Mouse (Mus musculus) neural tube, embryonic 10.5 days (tissue): ENCODE measurements around the gene Sf3b3.

Experiments used
- DNase-seq: peaks from one replicate; pipeline ENCODE4 v3.0.0-alpha.2; 2017; ENCODE audit warnings: low spot score; ENCODE audit errors: extremely low spot score

Sf3b3 gene

DNA sequence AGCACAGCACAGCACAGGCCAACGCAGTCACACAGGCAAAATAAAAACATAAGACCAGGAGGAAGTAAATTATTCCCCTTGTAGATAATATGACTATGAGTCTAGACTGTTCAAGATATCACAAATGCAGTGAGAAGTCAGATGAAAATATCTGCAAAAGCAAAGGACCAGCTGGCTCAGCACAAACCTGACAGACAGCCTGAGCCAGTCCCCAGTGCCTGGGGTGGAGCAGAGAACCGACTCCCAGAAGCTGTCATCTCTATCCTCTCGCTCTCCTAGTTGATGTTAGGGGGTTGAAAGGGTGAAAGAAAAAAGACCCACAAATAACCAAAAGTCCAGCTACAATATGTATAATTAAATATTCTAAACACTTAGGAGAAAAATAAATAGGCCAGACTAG lies 70.9 kb downstream of the Sf3b3 start:
- no peak for DNase-seq

DNA sequence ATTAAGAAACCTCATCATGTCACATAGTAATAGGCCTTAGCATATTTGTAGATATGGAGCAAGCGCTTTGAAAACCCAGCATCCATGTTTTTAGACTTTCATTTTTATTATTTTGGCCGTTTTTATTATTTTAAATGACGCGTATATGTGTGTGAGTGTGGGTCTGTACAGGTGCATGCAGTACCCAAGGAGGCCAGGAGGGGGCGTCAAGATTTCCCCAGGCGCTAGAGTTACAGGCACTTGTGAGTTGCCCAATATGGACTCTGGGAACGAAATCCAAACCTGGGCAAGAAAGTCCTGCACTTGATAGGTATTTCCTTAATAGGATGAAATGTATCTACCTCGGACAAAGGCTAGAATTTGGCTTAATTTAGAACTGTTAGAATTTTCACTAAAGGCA lies 71.3 kb downstream of the Sf3b3 start:
- DNase-seq: no peak

DNA sequence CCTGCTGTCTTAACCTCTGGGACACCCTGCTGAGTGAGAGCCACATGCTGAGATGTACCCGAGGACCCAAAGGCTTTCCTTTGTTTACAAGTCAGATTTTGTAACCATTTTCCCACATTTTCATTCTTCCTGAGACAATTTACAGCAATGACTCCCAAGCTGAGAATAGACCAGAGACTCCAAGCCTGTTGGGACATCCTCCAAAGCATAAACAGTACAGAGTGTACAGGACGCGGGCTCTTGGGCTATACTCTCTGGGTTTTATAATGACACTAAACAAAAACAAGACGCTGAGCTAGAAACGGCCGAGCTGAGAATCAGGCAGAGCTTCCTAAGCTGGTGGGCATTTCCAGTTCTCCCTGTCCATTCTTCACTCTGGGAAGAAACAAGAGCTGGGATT lies 71.9 kb downstream of the Sf3b3 start:
- DNase-seq: no peak

DNA sequence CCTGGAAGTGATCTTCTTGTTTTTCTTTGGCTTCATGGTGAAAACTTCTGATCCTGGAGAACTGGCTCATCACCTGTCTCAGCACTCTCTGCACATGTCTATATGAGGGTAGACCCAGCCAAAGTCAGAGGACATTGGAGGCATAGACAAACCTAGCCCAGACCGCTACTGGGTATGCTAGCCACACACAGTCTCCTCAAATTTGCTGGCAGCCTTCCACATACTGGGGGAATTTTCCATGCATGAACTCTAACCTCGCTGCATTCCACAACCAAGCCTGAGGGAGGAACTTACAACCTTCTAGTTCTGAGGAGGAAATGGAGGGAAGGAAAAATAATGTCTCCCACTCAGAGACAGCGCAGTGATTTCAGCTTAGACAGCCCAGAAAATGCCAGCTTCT lies 72.5 kb downstream of the Sf3b3 start:
- DNase-seq: no peak

DNA sequence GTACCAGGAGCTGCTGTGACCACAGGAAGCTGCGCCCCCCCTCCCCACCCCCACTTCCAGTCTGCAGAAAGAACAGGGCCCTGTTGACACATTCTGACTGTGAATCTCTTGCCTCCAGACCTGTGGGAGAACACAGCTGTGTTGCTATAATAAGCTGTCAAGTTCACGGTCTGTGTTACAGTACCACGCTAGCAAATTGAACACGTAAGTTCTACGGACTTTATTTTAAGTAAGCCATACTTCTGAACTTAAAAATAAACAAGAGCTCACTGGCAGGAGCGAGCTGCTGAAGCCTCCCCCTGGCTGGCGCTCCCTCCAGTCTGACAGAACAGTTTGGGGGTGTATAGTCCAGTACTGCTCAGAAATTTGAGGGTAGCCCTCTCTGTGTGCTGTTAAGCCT lies 74.1 kb downstream of the Sf3b3 start:
- no peak for DNase-seq

DNA sequence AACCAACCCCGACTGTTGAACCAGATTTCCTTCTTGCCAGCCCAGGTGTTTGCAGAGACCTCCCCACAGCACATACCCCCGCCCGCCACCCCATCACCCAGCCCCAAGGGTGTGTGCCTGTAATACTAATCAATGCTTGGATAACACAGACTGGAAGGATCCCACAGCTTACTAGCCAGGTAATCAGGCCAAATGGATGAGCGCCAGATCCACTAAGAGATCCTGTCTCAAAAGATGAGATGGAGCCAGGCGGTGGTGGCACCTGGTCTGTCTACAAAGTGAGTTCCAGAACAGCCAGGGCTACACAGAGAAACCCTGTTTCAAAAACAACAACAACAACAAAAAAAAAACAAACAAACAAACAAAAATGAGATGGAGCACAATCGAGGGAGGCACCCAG lies 79.3 kb downstream of the Sf3b3 start:
- DNase-seq: no peak

DNA sequence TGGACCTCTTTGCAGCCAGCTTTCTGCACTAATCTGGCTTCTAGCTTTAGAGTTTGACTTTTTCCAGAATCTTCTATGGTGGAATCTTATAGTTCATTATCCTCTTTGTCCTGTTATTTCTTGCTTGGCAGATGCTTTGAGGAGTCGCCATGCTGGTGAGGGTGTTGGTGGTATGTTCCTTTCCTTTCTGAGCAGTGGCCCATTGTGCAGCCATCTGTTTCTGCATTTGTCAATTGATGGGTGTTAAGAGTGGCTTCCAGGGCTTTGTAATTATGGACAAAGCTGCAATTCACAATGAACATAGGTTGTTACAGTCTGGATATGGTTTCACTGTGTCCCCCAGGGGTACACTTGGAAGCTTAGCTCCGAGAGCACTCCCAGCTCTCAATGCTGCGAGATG lies 81.9 kb downstream of the Sf3b3 start:
- no peak for DNase-seq

DNA sequence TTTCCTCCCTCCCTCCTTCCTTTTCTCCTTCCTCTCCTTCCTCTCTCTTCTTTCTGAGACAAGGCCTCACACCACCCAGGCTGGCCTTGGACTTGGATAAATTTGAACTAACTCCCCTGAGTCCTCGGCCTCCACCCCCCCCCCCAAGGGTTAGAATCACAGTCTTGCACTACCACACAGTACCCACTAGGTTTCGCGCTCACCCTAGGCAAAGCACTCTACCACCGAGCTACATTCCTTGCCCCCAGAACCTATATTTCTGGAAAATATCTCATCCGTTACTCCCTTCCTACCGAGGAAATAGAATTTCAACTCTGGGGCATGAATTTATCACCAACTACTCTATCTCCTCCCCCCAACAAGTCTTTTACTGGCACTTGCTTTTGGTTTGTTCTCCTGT lies 84.6 kb downstream of the Sf3b3 start:
- no peak for DNase-seq

DNA sequence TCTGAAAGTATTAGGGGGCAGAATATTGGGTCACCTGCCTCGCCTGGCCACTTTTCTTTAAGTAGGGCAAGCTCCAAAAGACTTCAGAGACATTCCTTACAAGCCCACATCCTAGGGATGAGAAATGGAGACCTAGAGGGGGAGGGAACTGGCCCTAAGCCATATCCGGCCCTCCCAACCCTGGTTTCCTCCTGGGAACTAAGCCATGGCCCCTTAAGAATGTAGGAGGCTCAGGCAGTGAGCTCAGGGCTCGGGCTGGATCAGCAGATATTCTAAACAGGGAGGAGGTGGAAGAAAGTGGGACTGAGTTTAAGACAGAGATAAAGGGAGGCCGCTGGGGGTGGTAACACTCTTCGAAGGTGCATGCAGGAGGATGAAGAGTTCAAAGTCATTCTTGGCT lies 85.4 kb downstream of the Sf3b3 start:
- no peak for DNase-seq

DNA sequence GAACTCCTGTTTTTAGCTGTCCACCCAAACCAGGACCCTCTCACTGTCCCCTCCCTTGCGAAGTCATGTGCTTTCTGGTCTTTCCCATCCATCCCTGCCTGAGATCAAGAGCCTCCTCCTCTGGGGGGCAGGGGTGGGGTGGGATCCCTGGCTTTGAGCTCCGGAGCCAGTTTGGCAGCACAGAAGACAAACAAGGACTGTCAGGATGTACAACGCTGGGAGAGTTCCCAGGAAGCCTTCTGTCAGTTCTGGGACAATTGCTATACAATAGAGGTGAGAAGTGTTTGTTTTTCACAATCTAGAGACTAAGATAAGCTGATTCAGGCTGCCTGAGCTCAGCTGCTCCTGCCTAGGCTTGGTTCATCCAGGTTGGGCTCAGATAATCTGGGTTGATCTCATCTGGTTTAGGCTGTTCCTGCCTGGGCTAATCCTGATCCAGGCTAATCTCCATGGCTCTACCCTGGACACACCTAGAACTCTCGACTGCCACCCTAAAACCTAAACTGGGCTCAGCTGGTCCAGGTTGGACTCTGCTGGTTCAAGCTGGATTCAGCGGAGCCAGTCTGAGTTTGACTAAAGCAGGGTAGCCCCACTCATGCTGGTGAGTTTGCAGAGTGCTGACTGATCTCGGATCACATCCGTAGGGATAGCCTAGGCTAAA lies 86.2 kb downstream of the Sf3b3 start:
- no peak for DNase-seq
